Mouse (Mus musculus): ENCODE data around the gene Sox6.

- TF ChIP-seq CTCF (IDR thresholded peaks at IDR 0.05; ENCODE audit: low read depth, low read length): no peak
- TF ChIP-seq POLR2AphosphoS5 (IDR thresholded peaks at IDR 0.05; ENCODE audit: insufficient replicate concordance, low read depth, low read length): no peak
These were observed 371.8 kb downstream of the Sox6 start for GRCm38 (mm10) chr7:115666686-115667382.

All from G1E (cell line).